Mouse (Mus musculus) cerebellum, adult 8-10 months (tissue): ENCODE results near the gene Gm20388.
A peak's percentile ranks its signal among the peaks of the same experiment; 100 is the strongest.

Source experiments
- DNase-seq: peaks from one replicate; pipeline ENCODE4 v3.0.0; 2022

The Gm20388 gene

GRCm38 (mm10) chr8:121170116-121170515, 1259.5 kb downstream of the Gm20388 start:
- DNase-seq, result no peak

GRCm38 (mm10) chr8:121170626-121171552, 1260.2 kb downstream of the Gm20388 start:
- DNase-seq, result no peak

GRCm38 (mm10) chr8:121172567-121172966, 1261.9 kb downstream of the Gm20388 start:
- DNase-seq, result no peak

- no peak for DNase-seq
Measured at GRCm38 (mm10) chr8:121174178-121174577, 1263.5 kb downstream of the Gm20388 start.

GRCm38 (mm10) chr8:121174721-121175539, 1264.3 kb downstream of the Gm20388 start:
- DNase-seq, result no peak

- DNase-seq, result no peak
Measured at GRCm38 (mm10) chr8:121175540-121176090, 1265.0 kb downstream of the Gm20388 start.

GRCm38 (mm10) chr8:121176291-121176690, 1265.7 kb downstream of the Gm20388 start:
- DNase-seq, result no peak

GRCm38 (mm10) chr8:121180474-121181284, 1270.0 kb downstream of the Gm20388 start:
- no peak for DNase-seq

- no peak for DNase-seq
Measured at GRCm38 (mm10) chr8:121181285-121181884, 1270.7 kb downstream of the Gm20388 start.

- no peak for DNase-seq
Measured at GRCm38 (mm10) chr8:121187491-121188364, 1277.1 kb downstream of the Gm20388 start.

- DNase-seq, result no peak
Measured at GRCm38 (mm10) chr8:121188994-121189393, 1278.4 kb downstream of the Gm20388 start.

GRCm38 (mm10) chr8:121192451-121192850, 1281.8 kb downstream of the Gm20388 start:
- DNase-seq, result no peak

GRCm38 (mm10) chr8:121195970-121196369, 1285.3 kb downstream of the Gm20388 start:
- DNase-seq, result no peak

- DNase-seq, result no peak
Measured at GRCm38 (mm10) chr8:121196726-121197668, 1286.4 kb downstream of the Gm20388 start.

GRCm38 (mm10) chr8:121200069-121200468, 1289.4 kb downstream of the Gm20388 start:
- no peak for DNase-seq

- DNase-seq, result no peak
Measured at GRCm38 (mm10) chr8:121200979-121201378, 1290.3 kb downstream of the Gm20388 start.

- DNase-seq, result no peak
Measured at GRCm38 (mm10) chr8:121201651-121202050, 1291.0 kb downstream of the Gm20388 start.

- peak; percentile 5 for DNase-seq
Measured at GRCm38 (mm10) chr8:121203612-121204376, 1293.2 kb downstream of the Gm20388 start.

GRCm38 (mm10) chr8:121207171-121207570, 1296.5 kb downstream of the Gm20388 start:
- DNase-seq, result no peak
